Mouse (Mus musculus) heart, embryonic 13.5 days (tissue): ENCODE results near the gene Cir1. TPM values are rescaled to one million over a fixed set of nuclear protein-coding genes. Genes with fewer than 3 reads are reported as not detected.

Experiments used
- ATAC-seq: fragments of 200-750 bp; cut with Nextera tagmentation; 2 replicates; pipeline ENCODE4 v1.8.0; 2017; ENCODE audit warnings: moderate TSS enrichment; ENCODE audit not compliant: insufficient number of reproducible peaks, low FRiP score, low TSS enrichment; ENCODE audit errors: extremely low read depth
- H3K27ac ChIP-seq: fragments of 300-500 bp; sonication (generic); replicated peaks from 2 replicates; pipeline ENCODE4 v1.5.1; 2015; ENCODE audit warnings: moderate library complexity, mild to moderate bottlenecking, inconsistent platforms
- H3K27me3 ChIP-seq: fragments of 300-500 bp; sonication (generic); replicated peaks from 2 replicates; pipeline ENCODE4 v1.6.1; 2015; ENCODE audit warnings: mild to moderate bottlenecking, inconsistent platforms
- H3K36me3 ChIP-seq: fragments of 300-500 bp; sonication (generic); 2 replicates; pipeline ENCODE4 v1.6.1; 2015; ENCODE audit warnings: mild to moderate bottlenecking, inconsistent platforms
- H3K4me1 ChIP-seq: fragments of 300-500 bp; sonication (generic); 2 replicates; pipeline ENCODE4 v1.6.1; 2015; ENCODE audit warnings: inconsistent platforms
- H3K4me2 ChIP-seq: fragments of 300-500 bp; sonication (generic); 2 replicates; pipeline ENCODE4 v1.6.1; 2015; ENCODE audit warnings: inconsistent platforms, mild to moderate bottlenecking, moderate library complexity
- H3K4me3 ChIP-seq: fragments of 300-500 bp; sonication (generic); 2 replicates; pipeline ENCODE4 v1.5.1; 2015; ENCODE audit warnings: moderate library complexity, mild to moderate bottlenecking, inconsistent platforms
- H3K9ac ChIP-seq: fragments of 300-500 bp; sonication (generic); 2 replicates; pipeline ENCODE4 v1.6.1; 2015; ENCODE audit warnings: inconsistent platforms, mild to moderate bottlenecking, moderate library complexity
- H3K9me3 ChIP-seq: fragments of 300-500 bp; sonication (generic); 2 replicates; pipeline ENCODE4 v1.6.1; 2016; ENCODE audit warnings: inconsistent platforms
- WGBS: fragments of 180-500 bp; shearing (Covaris S2); methylation state at CpG from one replicate; pipeline ENCODE4 v1.1.7; 2015; ENCODE audit warnings: mixed read lengths; 5-methylcytosine and 5-hydroxymethylcytosine counted together
- polyA plus RNA-seq: library from polyadenylated mRNA; unstranded; fragments of >200 nt; fragmentation: Nextera tagmentation; extraction: Ambion mirVana; gene quantifications from 2 replicates; pipeline ENCODE4 v1.2.1, GENCODE M21; 2015

The Cir1 gene
- polyA plus RNA-seq, 1 experiment from 2014 or later = 14.5 TPM

DNA sequence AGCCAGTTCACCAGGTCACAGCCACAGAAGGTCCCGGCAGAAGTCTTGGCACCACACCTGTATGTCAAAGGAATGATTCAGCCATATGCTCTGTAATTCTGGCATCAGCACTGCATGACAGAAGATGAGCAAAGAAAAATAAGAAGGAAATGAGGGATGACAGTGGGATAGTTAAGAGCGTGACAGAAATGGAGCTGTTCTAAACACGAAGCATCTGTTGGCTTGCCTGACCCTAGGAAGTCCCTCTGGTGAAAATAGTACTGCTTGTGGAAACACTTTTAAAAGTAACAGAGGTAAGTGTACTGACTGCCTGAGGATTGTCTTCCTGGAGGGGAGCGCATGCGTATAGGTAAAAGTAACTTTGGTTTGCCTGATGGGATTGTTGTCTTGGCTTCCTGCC, 31.2 kb upstream of the Cir1 start:
- Histone ChIP-seq H3K9ac (no peak overlapping the region), H3K4me2 (no peak overlapping the region), H3K4me3 (no peak overlapping the region), H3K27ac (no peak overlapping the region), H3K4me1 (peaks cover 7% of the 10 kb centered on the region; the same call in 1 of the 2 replicates), H3K27me3 (no peaks in the 10 kb centered on the region), H3K36me3 (no peaks in the 10 kb centered on the region), H3K9me3 (no peaks in the 10 kb centered on the region)
- 83% methylated on average over 5 of the region's 5 CpGs for WGBS
- ATAC-seq = no peak

DNA sequence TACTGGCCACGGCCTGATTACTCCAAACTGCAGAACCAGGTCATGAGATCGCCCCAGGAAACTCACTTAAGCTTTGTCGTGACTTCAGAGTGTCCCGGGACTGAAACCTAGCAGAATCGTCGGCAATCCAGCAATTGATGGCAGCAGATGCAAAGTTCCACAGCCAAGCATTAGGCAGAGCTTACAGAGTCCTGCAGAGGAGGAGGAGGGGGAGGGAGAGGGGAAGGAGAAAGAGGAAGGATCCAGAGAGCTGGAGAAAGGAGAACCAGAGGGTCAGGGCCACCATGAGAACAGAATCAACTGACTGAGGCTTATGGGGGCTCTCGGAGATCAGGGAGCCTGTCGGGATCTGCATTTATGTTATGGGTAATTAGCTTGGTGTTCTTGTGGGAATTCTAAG, 25.9 kb upstream of the Cir1 start:
- H3K4me1 ChIP-seq = no peaks in the 10 kb centered on the region
- WGBS = 73% methylated on average over 8 of the region's 8 CpGs
- H3K4me3 ChIP-seq = no peak overlapping the region
- H3K4me2 ChIP-seq = no peak overlapping the region
- no peak for ATAC-seq
- no peaks in the 10 kb centered on the region for H3K9me3 ChIP-seq
- H3K9ac ChIP-seq = no peak overlapping the region
- H3K36me3 ChIP-seq = peaks cover 13% of the 10 kb centered on the region; the same call in 1 of the 2 replicates
- H3K27ac ChIP-seq = no peak overlapping the region
- H3K27me3 ChIP-seq = no peaks in the 10 kb centered on the region

GRCm38 (mm10) chr2:73335949-73336348, 23.4 kb upstream of the Cir1 start:
- ATAC-seq = no peak
- no peak overlapping the region for H3K4me3 ChIP-seq
- WGBS = 85% methylated on average over 3 of the region's 3 CpGs

GRCm38 (mm10) chr2:73325871-73326270, 13.4 kb upstream of the Cir1 start:
- H3K4me2 ChIP-seq = no peak overlapping the region
- H3K27ac ChIP-seq = no peak overlapping the region
- H3K9me3 ChIP-seq = no peaks in the 10 kb centered on the region
- H3K9ac ChIP-seq = no peak overlapping the region
- no peak overlapping the region for H3K4me3 ChIP-seq
- H3K27me3 ChIP-seq = no peaks in the 10 kb centered on the region
- H3K4me1 ChIP-seq = no peaks in the 10 kb centered on the region
- ATAC-seq = no peak
- peaks cover 11% of the 10 kb centered on the region for H3K36me3 ChIP-seq
- WGBS = 82% methylated on average over 5 of the region's 5 CpGs

More at GRCm38 (mm10) chr2:73335949-73336348, 23.4 kb upstream of the Cir1 start:
- no peak overlapping the region for H3K9ac ChIP-seq
- no peaks in the 10 kb centered on the region for H3K9me3 ChIP-seq
- H3K27ac ChIP-seq = no peak overlapping the region
- H3K4me2 ChIP-seq = no peak overlapping the region
- H3K4me1 ChIP-seq = no peaks in the 10 kb centered on the region
- H3K36me3 ChIP-seq = peaks cover 13% of the 10 kb centered on the region; the same call in 1 of the 2 replicates
- no peaks in the 10 kb centered on the region for H3K27me3 ChIP-seq

- no peak overlapping the region for H3K4me3 ChIP-seq
- H3K4me1 ChIP-seq = no peaks in the 10 kb centered on the region
- no peak overlapping the region for H3K4me2 ChIP-seq
- H3K27ac ChIP-seq = no peak overlapping the region
- peaks cover 19% of the 10 kb centered on the region for H3K36me3 ChIP-seq
- no peak for ATAC-seq
- WGBS = 61% methylated on average over 12 of the region's 12 CpGs
- H3K9ac ChIP-seq = no peak overlapping the region
- H3K9me3 ChIP-seq = no peaks in the 10 kb centered on the region
- no peaks in the 10 kb centered on the region for H3K27me3 ChIP-seq
These were observed 10.5 kb upstream of the Cir1 start for GRCm38 (mm10) chr2:73322991-73323390.

GRCm38 (mm10) chr2:73319218-73319617, 6.7 kb upstream of the Cir1 start:
- Histone ChIP-seq H3K4me3 (no peak overlapping the region), H3K27ac (no peak overlapping the region), H3K9me3 (no peaks in the 10 kb centered on the region), H3K27me3 (no peaks in the 10 kb centered on the region), H3K36me3 (peaks cover 27% of the 10 kb centered on the region), H3K9ac (no peak overlapping the region), H3K4me1 (no peaks in the 10 kb centered on the region), H3K4me2 (no peak overlapping the region)
- ATAC-seq = no peak
- WGBS = 72% methylated on average over 5 of the region's 5 CpGs

- Histone ChIP-seq H3K9ac (no peak overlapping the region), H3K4me3 (no peak overlapping the region), H3K27me3 (no peaks in the 10 kb centered on the region), H3K9me3 (no peaks in the 10 kb centered on the region), H3K27ac (no peak overlapping the region), H3K36me3 (peaks cover 24% of the 10 kb centered on the region), H3K4me1 (peaks cover 6% of the 10 kb centered on the region; the same call in 1 of the 2 replicates), H3K4me2 (no peak overlapping the region)
- no peak for ATAC-seq
- 89% methylated on average over 9 of the region's 9 CpGs for WGBS
These were observed 4.9 kb upstream of the Cir1 start for GRCm38 (mm10) chr2:73317426-73317825.

DNA sequence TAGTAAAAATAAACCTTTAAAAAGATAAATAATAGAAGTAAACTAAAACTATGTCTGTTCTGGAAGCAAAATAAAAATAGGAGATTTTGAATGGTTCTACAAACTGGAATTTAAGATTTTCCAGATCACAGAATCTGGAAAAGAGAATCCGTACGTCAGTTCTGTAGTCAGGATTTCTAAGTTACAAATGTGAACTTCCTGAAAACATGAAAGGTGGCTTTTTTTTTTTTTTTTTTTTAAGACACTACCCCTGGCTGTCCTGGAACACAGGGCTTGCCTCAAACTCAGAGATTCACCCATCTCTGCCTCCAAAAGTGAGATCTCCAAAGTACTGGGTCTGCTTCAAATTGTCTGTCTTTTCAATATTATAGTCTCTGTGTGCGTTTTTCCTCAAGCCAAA, 1.8 kb upstream of the Cir1 start:
- Histone ChIP-seq H3K4me2 (no peak overlapping the region), H3K27ac (no peak overlapping the region), H3K9ac (no peak overlapping the region), H3K27me3 (no peaks in the 10 kb centered on the region), H3K4me3 (no peak overlapping the region), H3K36me3 (peaks cover 29% of the 10 kb centered on the region), H3K9me3 (no peaks in the 10 kb centered on the region), H3K4me1 (peaks cover 21% of the 10 kb centered on the region)
- 87% methylated on average over 3 of the region's 3 CpGs for WGBS
- no peak for ATAC-seq

GRCm38 (mm10) chr2:73313117-73313501, 608 bp upstream of the Cir1 start:
- peak overlapping the region; percentile 75 for H3K4me2 ChIP-seq
- peak overlapping the region; percentile 96 for H3K4me3 ChIP-seq
- H3K27me3 ChIP-seq = no peaks in the 10 kb centered on the region
- 23% methylated on average over 14 of the region's 14 CpGs for WGBS
- H3K27ac ChIP-seq = peak overlapping the region; percentile 90
- peaks cover 34% of the 10 kb centered on the region for H3K36me3 ChIP-seq
- H3K9me3 ChIP-seq = no peaks in the 10 kb centered on the region
- peaks cover 21% of the 10 kb centered on the region for H3K4me1 ChIP-seq
- no peak for ATAC-seq
- H3K9ac ChIP-seq = peak overlapping the region; percentile 92

- Histone ChIP-seq H3K4me2 (no peak overlapping the region), H3K4me1 (peaks cover 6% of the 10 kb centered on the region), H3K27ac (no peak overlapping the region), H3K36me3 (peaks cover 87% of the 10 kb centered on the region), H3K4me3 (no peak overlapping the region), H3K27me3 (no peaks in the 10 kb centered on the region), H3K9ac (no peak overlapping the region), H3K9me3 (no peaks in the 10 kb centered on the region)
- no peak for ATAC-seq
- 89% methylated on average over 7 of the region's 7 CpGs for WGBS
These were observed 6.5 kb downstream of the Cir1 start for GRCm38 (mm10) chr2:73306006-73306405.

DNA sequence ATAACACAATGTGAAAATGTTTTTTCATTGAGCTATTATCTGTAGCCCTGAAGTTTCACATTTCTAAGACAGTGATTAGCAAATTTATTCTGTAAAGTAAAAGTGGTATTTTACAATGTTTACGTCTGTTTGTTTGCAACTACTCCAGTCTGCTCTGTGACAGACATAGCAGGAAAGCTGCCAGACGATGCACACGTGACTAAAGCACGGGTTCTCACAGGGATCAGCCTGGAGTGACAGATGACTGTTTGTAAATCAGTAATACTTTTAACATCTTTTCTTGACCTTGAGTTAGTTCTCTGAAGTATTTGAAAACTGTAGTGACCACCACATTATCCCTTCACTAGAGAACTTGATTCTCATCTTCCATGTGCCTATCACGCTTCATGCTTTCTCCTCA, 8.0 kb downstream of the Cir1 start:
- Histone ChIP-seq H3K9ac (no peak overlapping the region), H3K27me3 (no peaks in the 10 kb centered on the region), H3K4me2 (no peak overlapping the region), H3K9me3 (no peaks in the 10 kb centered on the region), H3K36me3 (peaks cover 80% of the 10 kb centered on the region), H3K27ac (no peak overlapping the region), H3K4me1 (no peaks in the 10 kb centered on the region), H3K4me3 (no peak overlapping the region)
- WGBS = 83% methylated on average over 5 of the region's 5 CpGs
- ATAC-seq = no peak

DNA sequence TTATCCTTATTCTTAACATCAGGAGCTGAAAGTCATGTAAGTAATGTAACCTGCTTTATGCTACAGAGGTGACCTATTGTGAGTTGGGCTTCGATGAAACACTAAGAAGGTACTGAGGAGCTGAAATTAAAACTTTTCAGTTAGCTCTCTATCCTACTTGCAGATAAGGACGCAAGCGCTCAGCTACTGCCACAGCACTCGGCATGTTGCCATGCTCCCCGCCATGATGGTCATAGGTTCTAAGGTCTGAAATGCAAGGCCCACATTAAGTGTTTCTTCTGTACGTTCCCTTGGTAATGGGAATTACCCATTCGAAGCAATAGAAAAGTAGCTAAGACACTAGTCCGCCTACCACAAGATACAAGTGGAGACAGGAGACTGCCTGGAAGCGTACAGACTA, 9.8 kb downstream of the Cir1 start:
- Histone ChIP-seq H3K4me1 (no peaks in the 10 kb centered on the region), H3K27ac (no peak overlapping the region), H3K27me3 (no peaks in the 10 kb centered on the region), H3K36me3 (peaks cover 75% of the 10 kb centered on the region), H3K9ac (no peak overlapping the region), H3K9me3 (no peaks in the 10 kb centered on the region), H3K4me3 (no peak overlapping the region), H3K4me2 (no peak overlapping the region)
- ATAC-seq = no peak
- 87% methylated on average over 9 of the region's 9 CpGs for WGBS
